Mouse (Mus musculus): ENCODE measurements around the gene Sp9. TPM values are rescaled to one million over a fixed set of nuclear protein-coding genes. Genes with fewer than 3 reads are reported as not detected.

The Sp9 gene
- total RNA-seq, 2 experiments from 2014 or later = not detected

GRCm38 (mm10) chr2:73274119-73274920 is 2.6 kb downstream of the Sp9 start:
- peak in 1 of 2 experiments; percentile 46 for DNase-seq (ENCODE audit: low spot score in 2 of 2)

DNA sequence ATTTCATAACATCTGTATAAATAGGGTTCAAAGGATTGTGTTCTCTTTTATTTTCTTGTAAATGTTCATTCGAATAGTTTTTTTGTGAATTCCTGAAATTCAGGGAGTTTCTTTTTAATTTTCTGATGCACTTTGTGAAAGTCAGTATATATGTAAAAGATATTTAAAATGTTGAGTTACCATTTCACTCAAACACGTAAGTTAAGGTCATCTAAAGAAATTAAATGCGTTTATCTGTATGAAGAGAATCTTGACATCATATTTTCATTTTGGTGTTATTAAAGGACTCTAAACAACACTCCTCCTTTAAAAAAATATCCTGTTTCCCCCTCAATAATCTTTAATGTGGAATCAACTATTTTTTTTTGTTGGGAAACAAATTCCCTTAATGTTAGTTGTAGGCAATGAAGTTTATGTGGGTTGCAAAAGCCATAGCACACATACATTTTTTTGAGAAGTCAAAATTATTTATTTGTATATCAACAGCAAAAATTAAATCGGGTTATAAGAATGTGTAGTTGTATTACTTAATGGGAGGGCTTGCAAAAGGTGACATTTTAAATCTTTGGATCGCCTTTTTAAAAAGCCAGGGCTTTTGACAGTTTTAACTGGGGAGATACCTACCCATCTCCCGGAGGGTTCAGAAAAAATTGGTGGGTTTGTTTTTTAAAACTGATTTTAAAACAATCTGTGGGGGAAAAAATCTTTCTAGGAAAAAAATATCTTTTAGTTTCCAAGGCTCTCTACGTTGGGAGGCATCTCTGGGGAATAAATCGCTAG is 3.7 kb downstream of the Sp9 start:
- DNase-seq (ENCODE audit: low spot score in 2 of 2) = no peak

- DNase-seq (ENCODE audit: low spot score in 2 of 2) = no peak
Measured at GRCm38 (mm10) chr2:73276141-73276571, 4.4 kb downstream of the Sp9 start.

DNA sequence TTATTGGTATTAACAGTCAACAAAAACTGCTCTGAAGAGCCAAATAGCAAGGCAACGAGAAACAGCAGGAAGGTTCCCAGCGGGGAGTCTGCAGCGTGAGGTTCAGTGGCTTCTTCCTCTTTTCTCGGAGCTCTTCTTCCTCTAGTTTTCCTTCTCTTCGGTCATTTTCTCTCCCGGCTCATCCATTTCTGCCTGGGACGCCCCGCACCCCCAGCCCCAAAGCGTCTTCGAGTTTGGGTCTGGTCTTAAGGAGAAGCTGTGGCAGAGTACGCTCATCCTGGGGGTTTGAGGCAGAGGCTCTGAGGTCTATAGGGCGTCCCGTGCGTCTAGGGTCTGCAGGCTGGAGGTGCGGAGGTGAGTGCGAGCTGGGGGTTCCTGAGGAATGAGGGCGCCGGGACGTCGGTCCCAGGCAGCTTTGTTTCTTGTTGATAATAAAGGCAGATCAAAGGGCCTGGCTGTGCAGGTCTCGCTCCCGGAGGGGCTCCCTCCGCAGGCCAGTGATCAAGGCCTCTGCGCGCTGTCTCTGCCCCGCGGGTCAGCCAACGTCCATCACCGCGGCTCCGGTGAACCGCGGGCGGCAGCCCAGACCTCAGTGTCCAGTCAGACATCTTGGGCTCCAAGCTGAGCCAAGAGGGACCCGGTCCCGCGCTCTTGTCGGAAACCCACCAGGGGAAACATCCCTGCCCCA is 5.4 kb downstream of the Sp9 start:
- no peak for DNase-seq (ENCODE audit: low spot score in 2 of 2)

- no peak for DNase-seq (ENCODE audit: low spot score in 2 of 2)
Measured at GRCm38 (mm10) chr2:73277709-73278075, 6.0 kb downstream of the Sp9 start.

GRCm38 (mm10) chr2:73278131-73278854 is 6.6 kb downstream of the Sp9 start:
- peak; percentile 83 to 91 for DNase-seq (ENCODE audit: low spot score in 2 of 2)

DNA sequence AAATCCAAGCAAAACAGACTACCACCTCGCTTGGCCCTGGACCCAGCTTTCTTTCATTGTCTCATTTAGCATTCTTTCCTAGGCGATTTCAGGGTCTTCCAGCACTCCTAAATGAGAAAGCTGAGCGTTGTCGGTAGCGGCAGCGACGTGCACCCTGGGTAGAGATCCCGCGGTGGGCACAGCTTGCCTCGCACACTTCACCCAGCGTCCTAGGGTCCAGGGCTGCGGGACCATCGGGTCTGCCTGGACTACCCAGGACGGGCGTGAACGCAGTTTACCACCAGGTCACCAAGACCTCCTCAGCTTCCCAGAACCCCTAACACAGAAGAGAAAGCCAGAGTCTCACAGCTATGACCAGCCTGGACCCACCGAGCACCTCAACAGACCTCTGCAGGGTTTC is 7.1 kb downstream of the Sp9 start:
- DNase-seq (ENCODE audit: low spot score in 2 of 2) = no peak

GRCm38 (mm10) chr2:73279271-73280038 is 7.7 kb downstream of the Sp9 start:
- no peak for DNase-seq (ENCODE audit: low spot score in 2 of 2)

DNA sequence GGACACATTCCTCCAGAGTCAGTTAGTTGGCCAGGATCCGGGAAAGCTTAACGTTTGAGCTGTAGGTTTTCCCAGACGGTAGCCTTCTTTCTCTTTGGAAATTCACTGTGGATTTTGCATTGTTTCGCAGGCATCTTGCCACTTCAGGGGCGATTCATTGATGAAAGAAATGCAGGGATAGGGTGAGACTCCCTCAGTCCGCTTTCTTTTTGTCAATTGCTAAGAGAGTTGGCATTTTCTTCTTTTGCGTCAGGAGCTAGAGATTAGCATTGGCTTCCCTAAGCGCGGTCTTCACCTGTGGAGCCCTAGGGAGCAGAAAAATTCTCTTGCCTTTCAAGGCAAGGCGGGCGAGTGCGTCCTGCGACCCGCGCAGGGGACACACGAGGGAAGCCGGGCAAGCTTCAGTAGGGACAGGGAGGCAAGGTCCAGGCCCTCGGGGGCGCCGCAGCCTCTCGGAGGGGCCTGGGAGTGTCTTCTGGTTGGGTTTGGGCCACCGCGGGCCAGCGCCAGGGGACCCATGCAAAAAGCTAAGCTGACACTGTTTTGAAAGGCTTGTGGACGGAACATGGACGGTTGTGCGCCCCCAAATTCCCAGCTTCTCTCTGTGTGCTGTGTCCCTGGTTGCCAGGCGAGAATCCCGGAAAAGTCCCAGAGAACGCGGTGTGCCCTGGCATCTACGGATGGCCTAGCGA is 8.8 kb downstream of the Sp9 start:
- no peak for DNase-seq (ENCODE audit: low spot score in 2 of 2)

DNA sequence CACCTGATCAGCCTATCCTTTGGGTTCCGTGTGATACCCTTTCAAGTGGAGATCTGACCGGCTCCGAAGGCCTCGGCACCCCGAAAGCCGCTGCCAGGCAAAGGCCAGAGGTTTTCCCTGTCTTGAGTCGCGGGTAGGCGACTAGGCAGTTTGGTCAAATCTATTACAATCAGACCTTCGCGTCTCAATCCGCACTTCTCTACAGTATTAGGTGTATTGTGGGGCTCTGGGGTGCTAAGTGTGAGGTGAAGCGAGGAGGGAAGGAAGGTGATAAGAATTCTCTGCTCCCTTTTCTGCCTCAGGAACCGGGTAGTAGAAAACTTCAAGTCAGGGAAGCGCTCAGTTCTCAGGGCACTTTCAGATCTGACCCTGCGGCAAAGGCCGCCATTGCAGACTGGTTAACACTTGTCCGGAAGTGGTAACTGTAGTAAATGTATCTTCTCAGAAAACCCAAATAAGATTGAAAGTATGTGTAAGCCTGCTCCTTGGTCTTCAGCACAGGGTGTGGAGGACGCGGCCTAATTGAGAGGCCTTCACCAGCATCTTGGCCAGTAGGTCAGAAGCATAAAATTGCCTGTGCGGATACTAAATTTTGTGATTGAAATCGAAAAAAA is 9.4 kb downstream of the Sp9 start:
- DNase-seq (ENCODE audit: low spot score in 2 of 2) = no peak

GRCm38 (mm10) chr2:73281707-73282106 is 10.0 kb downstream of the Sp9 start:
- DNase-seq (ENCODE audit: low spot score in 2 of 2) = no peak

GRCm38 (mm10) chr2:73285630-73286029 is 13.9 kb downstream of the Sp9 start:
- no peak for DNase-seq (ENCODE audit: low spot score in 2 of 2)

DNA sequence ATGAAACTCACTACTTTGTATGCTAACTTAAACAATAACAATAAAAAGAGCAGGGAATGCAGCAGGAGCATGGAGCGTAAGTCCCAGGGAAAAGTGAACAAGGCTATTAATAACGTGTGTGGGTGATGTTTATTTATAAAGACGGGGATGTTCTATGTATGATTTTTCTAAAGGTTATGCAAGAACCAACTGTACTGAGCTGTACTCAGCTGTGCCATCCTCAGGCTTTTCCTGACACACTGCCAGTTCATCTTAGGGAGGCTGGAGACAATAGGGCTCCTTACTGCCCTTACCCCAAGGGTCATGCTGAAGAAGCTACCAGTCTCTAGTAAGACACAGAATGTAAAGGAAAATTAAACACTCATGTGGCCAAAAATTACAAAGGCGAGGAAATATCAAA is 19.4 kb downstream of the Sp9 start:
- DNase-seq (ENCODE audit: low spot score in 2 of 2) = no peak

GRCm38 (mm10) chr2:73295023-73295422 is 23.3 kb downstream of the Sp9 start:
- DNase-seq (ENCODE audit: low spot score in 2 of 2) = no peak

DNA sequence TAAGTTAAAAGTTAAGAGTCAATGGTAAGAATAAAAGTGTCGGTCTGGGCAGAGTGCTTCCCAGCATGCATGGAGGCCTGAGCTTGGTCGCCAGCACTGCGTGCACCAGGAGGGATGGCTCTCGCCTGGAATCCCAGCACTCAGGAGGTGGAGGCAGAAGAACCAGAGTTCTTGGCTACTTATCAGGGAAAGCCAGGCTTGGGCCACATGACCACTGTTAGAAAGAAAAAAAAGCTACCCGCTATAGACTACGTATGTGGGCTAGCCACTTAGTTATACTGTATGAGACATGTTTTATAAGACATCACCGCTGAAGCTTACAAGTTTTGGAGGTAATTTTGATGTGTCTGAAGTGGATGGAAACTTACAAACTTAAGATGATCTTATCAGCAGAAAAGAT is 26.4 kb downstream of the Sp9 start:
- no peak for DNase-seq (ENCODE audit: low spot score in 2 of 2)

GRCm38 (mm10) chr2:73298841-73299240 is 27.1 kb downstream of the Sp9 start:
- DNase-seq (ENCODE audit: low spot score in 2 of 2) = no peak

DNA sequence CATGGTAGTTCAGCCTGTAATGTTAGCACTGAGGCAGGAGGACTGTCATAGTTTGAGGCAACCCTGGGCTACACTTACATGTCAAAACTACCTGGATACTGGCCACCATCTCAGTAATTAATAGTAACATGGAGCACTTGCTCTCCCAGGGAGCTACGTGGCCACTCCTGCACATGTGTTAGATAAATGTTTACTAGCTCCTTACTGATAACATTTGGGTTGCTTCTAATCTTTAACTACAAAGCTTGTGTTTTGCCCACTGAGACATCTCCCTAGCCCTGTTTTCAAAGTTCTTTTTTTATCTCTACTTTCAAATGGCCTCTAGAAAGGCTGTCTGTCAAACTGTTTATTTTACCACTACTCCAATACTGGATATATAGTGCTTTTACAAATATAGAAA is 30.3 kb downstream of the Sp9 start:
- no peak for DNase-seq (ENCODE audit: low spot score in 2 of 2)

- no peak for DNase-seq (ENCODE audit: low spot score in 2 of 2)
Measured at GRCm38 (mm10) chr2:73302722-73303121, 31.0 kb downstream of the Sp9 start.

GRCm38 (mm10) chr2:73304506-73304905 is 32.8 kb downstream of the Sp9 start:
- no peak for DNase-seq (ENCODE audit: low spot score in 2 of 2)
